Mouse (Mus musculus): Measurements from ENCODE around the gene Pla1a. TPM values are rescaled to one million over a fixed set of nuclear protein-coding genes. Genes with fewer than 3 reads are reported as not detected.

The Pla1a gene
- polyA plus RNA-seq, 2 experiments = 15.0 to 15.5 TPM

DNA sequence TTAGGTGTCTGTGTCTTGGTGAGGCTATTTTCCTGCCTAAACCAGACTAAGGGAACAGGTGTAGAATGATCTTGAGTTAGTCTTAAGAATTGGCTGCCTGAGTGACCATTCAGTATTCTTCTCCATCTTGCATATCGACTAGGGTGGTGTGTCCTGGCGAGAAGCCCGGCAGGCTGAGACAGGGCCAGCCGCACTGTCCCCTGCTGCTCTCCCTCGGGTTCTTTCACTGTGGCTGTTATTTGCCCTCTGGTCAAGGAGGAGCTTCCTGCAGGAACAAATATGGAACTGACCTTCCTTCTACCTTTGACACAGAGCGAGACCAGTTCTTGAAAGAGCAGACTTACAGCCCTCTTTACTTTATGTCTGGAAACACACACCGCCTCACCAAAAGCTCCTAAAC is 80.9 kb downstream of the Pla1a start:
- H3K9me3 ChIP-seq (ENCODE audit: control insufficient read depth, low read length) = no peaks in the 10 kb centered on the region
- peaks cover 40% of the 10 kb centered on the region for H3K36me3 ChIP-seq (replicated peaks; ENCODE audit: control insufficient read depth, insufficient read depth, low read depth)
- no peak overlapping the region for H3K9ac ChIP-seq (replicated peaks)
- H3K27me3 ChIP-seq (ENCODE audit: control insufficient read depth, insufficient read depth, low read length) = no peaks in the 10 kb centered on the region
- H3K4me2 ChIP-seq (ENCODE audit: low read depth) = no peak overlapping the region
- ATAC-seq (ENCODE audit: insufficient read depth) (no peak), DNase-seq (ENCODE audit: low read depth in 3 of 3, low spot score in 3 of 3) (no peak)
- TF ChIP-seq CTCF (IDR thresholded peaks at IDR 0.05; ENCODE audit: low read depth) = no peak
- peaks cover 22 to 32% of the 10 kb centered on the region in 2 experiments for H3K4me1 ChIP-seq (replicated peaks; ENCODE audit: control insufficient read depth in 2 of 2, insufficient read depth in 2 of 2, low read length in 1 of 2)
- H3K4me3 ChIP-seq (ENCODE audit: insufficient read depth in 1 of 2, low read depth in 2 of 2, low read length in 2 of 2) = no peak overlapping the region
- H3K27ac ChIP-seq = no peak overlapping the region
- 83% methylated on average over 7 of the region's 7 CpGs for WGBS (ENCODE audit: insufficient replicate concordance)

DNA sequence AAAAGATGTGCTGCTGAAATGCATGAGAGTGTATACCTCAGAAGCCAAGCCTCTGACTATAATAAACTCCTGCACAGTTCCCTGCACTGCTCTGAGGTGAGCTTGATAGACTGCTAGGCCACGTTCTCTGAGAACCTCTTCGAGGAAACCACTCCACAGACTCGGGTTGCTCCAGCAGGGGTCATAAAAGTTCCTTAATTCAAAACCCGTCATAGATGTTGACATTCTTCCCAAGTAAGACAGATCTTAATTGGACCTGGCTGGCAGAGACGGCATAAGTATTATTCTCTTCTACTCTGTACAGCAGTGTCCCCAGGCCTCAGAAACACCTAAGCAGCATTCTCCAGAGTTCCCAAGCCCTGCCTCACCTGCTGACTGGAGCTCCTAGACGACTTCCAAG is 82.0 kb downstream of the Pla1a start:
- peaks cover 40% of the 10 kb centered on the region for H3K36me3 ChIP-seq (replicated peaks; ENCODE audit: control insufficient read depth, insufficient read depth, low read depth)
- H3K4me2 ChIP-seq (ENCODE audit: low read depth) = peak overlapping the region; percentile 57
- ATAC-seq (ENCODE audit: insufficient read depth) (no peak), DNase-seq (ENCODE audit: low read depth in 3 of 3, low spot score in 3 of 3) (no peak)
- 62% methylated on average over 6 of the region's 6 CpGs for WGBS (ENCODE audit: insufficient replicate concordance)
- H3K9ac ChIP-seq (replicated peaks) = peak overlapping the region; percentile 1; the same call in 1 of the 2 replicates
- peaks cover 26 to 34% of the 10 kb centered on the region in 2 experiments for H3K4me1 ChIP-seq (replicated peaks; ENCODE audit: control insufficient read depth in 2 of 2, insufficient read depth in 2 of 2, low read length in 1 of 2)
- H3K27me3 ChIP-seq (ENCODE audit: control insufficient read depth, insufficient read depth, low read length) = no peaks in the 10 kb centered on the region
- no peaks in the 10 kb centered on the region for H3K9me3 ChIP-seq (ENCODE audit: control insufficient read depth, low read length)
- no peak overlapping the region for H3K4me3 ChIP-seq (ENCODE audit: insufficient read depth in 1 of 2, low read depth in 2 of 2, low read length in 2 of 2)
- H3K27ac ChIP-seq = no peak overlapping the region; the same call in 1 of the 2 replicates
- TF ChIP-seq EP300 (IDR thresholded peaks at IDR 0.05; ENCODE audit: low read depth) (no peak), CTCF (IDR thresholded peaks at IDR 0.05; ENCODE audit: low read depth) (no peak)

DNA sequence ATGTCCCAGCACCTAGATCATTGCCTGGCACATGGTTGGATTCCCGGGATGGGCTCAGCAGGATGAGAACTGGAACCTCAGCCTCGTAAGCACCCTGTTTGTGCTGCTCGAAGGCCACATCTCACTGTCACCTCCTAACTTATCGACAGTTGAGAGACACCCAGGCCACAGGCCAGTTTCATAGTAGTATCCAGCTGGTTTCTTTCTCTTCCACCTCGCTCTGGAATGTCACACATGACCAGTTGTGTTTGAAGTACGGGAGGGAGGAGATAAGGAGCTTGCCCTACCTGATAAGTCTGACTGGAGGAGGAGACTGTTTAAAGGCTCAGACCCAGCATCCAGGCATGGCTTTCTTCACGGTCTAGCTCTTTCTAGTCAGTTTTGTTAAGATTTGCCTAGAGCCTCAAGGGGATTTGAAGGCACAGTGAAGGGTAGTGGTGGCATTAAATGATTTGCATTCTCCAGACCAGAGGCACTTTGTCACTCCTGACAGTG is 82.5 kb downstream of the Pla1a start:
- peak; percentile 55 for ATAC-seq (ENCODE audit: insufficient read depth)
- peak overlapping the region in 1 of 2 experiments; percentile 27; a peak in 2 of 4 replicates for H3K4me3 ChIP-seq (ENCODE audit: insufficient read depth in 1 of 2, low read depth in 2 of 2, low read length in 2 of 2)
- no peaks in the 10 kb centered on the region for H3K27me3 ChIP-seq (ENCODE audit: control insufficient read depth, insufficient read depth, low read length)
- TF ChIP-seq EP300 (IDR thresholded peaks at IDR 0.05; ENCODE audit: low read depth) (peak; percentile 84), CTCF (IDR thresholded peaks at IDR 0.05; ENCODE audit: low read depth) (no peak)
- H3K9me3 ChIP-seq (ENCODE audit: control insufficient read depth, low read length) = no peaks in the 10 kb centered on the region
- H3K4me1 ChIP-seq (replicated peaks; ENCODE audit: control insufficient read depth in 2 of 2, insufficient read depth in 2 of 2, low read length in 1 of 2) = peaks cover 26 to 34% of the 10 kb centered on the region in 2 experiments
- H3K27ac ChIP-seq = peak overlapping the region; percentile 49
- H3K36me3 ChIP-seq (replicated peaks; ENCODE audit: control insufficient read depth, insufficient read depth, low read depth) = peaks cover 40% of the 10 kb centered on the region
- peak in 1 of 3 experiments; percentile 58 for DNase-seq (ENCODE audit: low read depth in 3 of 3, low spot score in 3 of 3)
- H3K9ac ChIP-seq (replicated peaks) = peak overlapping the region; percentile 40; the same call in 1 of the 2 replicates
- peak overlapping the region; percentile 57 for H3K4me2 ChIP-seq (ENCODE audit: low read depth)
- WGBS (ENCODE audit: insufficient replicate concordance) = 23% methylated on average over 7 of the region's 7 CpGs

DNA sequence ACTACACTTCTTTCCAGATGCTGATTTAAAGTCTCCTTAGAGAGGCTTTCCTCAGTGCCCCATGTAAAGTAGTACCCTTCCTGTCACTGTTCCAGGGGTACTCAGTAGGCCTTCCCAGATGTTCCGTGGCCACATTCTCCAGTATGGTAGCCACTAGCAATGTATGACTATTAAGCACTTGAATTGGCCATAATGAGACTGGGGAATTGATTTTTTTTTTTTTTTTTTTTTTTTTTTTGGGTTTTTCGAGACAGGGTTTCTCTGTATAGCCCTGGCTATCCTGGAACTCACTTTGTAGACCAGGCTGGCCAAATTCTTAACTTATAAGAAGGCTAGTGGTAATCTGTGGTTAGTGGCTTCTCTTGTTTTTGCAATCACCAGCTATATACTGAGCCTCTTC is 83.1 kb downstream of the Pla1a start:
- no peak for DNase-seq (ENCODE audit: low read depth in 3 of 3, low spot score in 3 of 3)
- WGBS (ENCODE audit: insufficient replicate concordance) = 66% methylated on average over 2 of the region's 2 CpGs
- Histone ChIP-seq H3K4me1 (replicated peaks; ENCODE audit: control insufficient read depth in 2 of 2, insufficient read depth in 2 of 2, low read length in 1 of 2) (peaks cover 26 to 36% of the 10 kb centered on the region in 2 experiments), H3K9me3 (ENCODE audit: control insufficient read depth, low read length) (no peaks in the 10 kb centered on the region), H3K9ac (replicated peaks) (peak overlapping the region; percentile 40; the same call in 1 of the 2 replicates), H3K27me3 (ENCODE audit: control insufficient read depth, insufficient read depth, low read length) (no peaks in the 10 kb centered on the region), H3K4me2 (ENCODE audit: low read depth) (peak overlapping the region; percentile 57), H3K27ac (peak overlapping the region; percentile 49), H3K36me3 (replicated peaks; ENCODE audit: control insufficient read depth, insufficient read depth, low read depth) (peaks cover 40% of the 10 kb centered on the region), H3K4me3 (ENCODE audit: insufficient read depth in 1 of 2, low read depth in 2 of 2, low read length in 2 of 2) (0 out of 4 replicates have a peak overlapping the region, but pooled peaks of 1 of the 2 experiments have one; percentile 27)
- TF ChIP-seq CTCF (IDR thresholded peaks at IDR 0.05; ENCODE audit: low read depth) = no peak
- ATAC-seq (ENCODE audit: insufficient read depth) = no peak

DNA sequence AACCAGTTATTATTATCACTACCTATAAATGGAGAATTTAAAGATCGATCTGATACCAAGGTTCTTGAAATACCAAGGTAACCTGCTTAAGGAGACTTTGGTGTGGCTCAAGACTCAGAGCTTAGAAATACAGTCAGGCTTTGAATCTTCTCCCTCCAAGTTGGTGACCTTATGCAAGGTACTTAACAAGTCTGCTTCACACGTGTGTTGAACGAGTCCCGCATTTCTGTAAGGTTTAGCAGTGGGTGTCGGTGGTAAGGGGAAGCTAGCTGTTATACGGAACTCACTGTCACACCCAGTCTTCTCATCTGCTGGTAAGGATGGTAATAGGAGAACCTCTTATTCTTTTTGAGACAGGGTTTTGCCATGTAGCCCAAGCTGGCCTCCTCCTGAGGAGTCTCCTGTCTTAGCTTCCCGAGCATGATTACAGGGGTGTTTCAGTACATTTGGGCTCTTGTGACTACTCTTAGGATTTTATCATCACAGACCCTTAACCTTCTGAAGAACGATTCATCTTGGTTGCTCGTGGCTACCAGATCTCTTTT is 84.7 kb downstream of the Pla1a start:
- WGBS (ENCODE audit: insufficient replicate concordance) = 40% methylated on average over 9 of the region's 9 CpGs
- Histone ChIP-seq H3K36me3 (replicated peaks; ENCODE audit: control insufficient read depth, insufficient read depth, low read depth) (peaks cover 37% of the 10 kb centered on the region), H3K9ac (replicated peaks) (peak overlapping the region; percentile 59), H3K4me3 (ENCODE audit: insufficient read depth in 1 of 2, low read depth in 2 of 2, low read length in 2 of 2) (peak overlapping the region; percentile 95 to 99), H3K9me3 (ENCODE audit: control insufficient read depth, low read length) (no peaks in the 10 kb centered on the region), H3K4me1 (replicated peaks; ENCODE audit: control insufficient read depth in 2 of 2, insufficient read depth in 2 of 2, low read length in 1 of 2) (peaks cover 26 to 34% of the 10 kb centered on the region in 2 experiments), H3K27ac (peak overlapping the region; percentile 62), H3K27me3 (ENCODE audit: control insufficient read depth, insufficient read depth, low read length) (no peaks in the 10 kb centered on the region), H3K4me2 (ENCODE audit: low read depth) (peak overlapping the region; percentile 79)
- TF ChIP-seq EP300 (IDR thresholded peaks at IDR 0.05; ENCODE audit: low read depth) (no peak), CTCF (IDR thresholded peaks at IDR 0.05; ENCODE audit: low read depth) (no peak)
- no peak for DNase-seq (ENCODE audit: low read depth in 3 of 3, low spot score in 3 of 3)
- ATAC-seq (ENCODE audit: insufficient read depth) = no peak
